Mouse (Mus musculus): ENCODE measurements around the gene Nxn.

Gene Nxn

GRCm38 (mm10) chr11:76399587-76400330, 819 bp upstream of the Nxn start:
- DNase-seq (ENCODE audit: low spot score), result peak; percentile 65

- peak; percentile 21 for DNase-seq (ENCODE audit: low spot score)
These were observed 585 bp downstream of the Nxn start for GRCm38 (mm10) chr11:76398312-76398797.

GRCm38 (mm10) chr11:76397650-76398311, 1.2 kb downstream of the Nxn start:
- no peak for DNase-seq (ENCODE audit: low spot score)

- DNase-seq (ENCODE audit: low spot score), result no peak
These were observed 5.9 kb downstream of the Nxn start for GRCm38 (mm10) chr11:76392996-76393395.

- no peak for DNase-seq (ENCODE audit: low spot score)
These were observed 6.4 kb downstream of the Nxn start for GRCm38 (mm10) chr11:76392532-76392931.

GRCm38 (mm10) chr11:76388711-76389110, 10.2 kb downstream of the Nxn start:
- DNase-seq (ENCODE audit: low spot score), result no peak

- DNase-seq (ENCODE audit: low spot score), result no peak
These were observed 11.8 kb downstream of the Nxn start for GRCm38 (mm10) chr11:76387097-76387496.

- no peak for DNase-seq (ENCODE audit: low spot score)
These were observed 13.2 kb downstream of the Nxn start for GRCm38 (mm10) chr11:76385746-76386145.

GRCm38 (mm10) chr11:76385017-76385416, 13.9 kb downstream of the Nxn start:
- no peak for DNase-seq (ENCODE audit: low spot score)

- DNase-seq (ENCODE audit: low spot score), result no peak
These were observed 14.6 kb downstream of the Nxn start for GRCm38 (mm10) chr11:76384307-76384706.

- no peak for DNase-seq (ENCODE audit: low spot score)
These were observed 16.1 kb downstream of the Nxn start for GRCm38 (mm10) chr11:76382711-76383324.

GRCm38 (mm10) chr11:76381201-76381885, 17.6 kb downstream of the Nxn start:
- no peak for DNase-seq (ENCODE audit: low spot score)

GRCm38 (mm10) chr11:76379921-76380544, 18.9 kb downstream of the Nxn start:
- peak; percentile 64 for DNase-seq (ENCODE audit: low spot score)

GRCm38 (mm10) chr11:76376425-76376824, 22.5 kb downstream of the Nxn start:
- no peak for DNase-seq (ENCODE audit: low spot score)

- DNase-seq (ENCODE audit: low spot score), result peak; percentile 68
These were observed 24.3 kb downstream of the Nxn start for GRCm38 (mm10) chr11:76374491-76375185.

GRCm38 (mm10) chr11:76372534-76372933, 26.4 kb downstream of the Nxn start:
- no peak for DNase-seq (ENCODE audit: low spot score)

GRCm38 (mm10) chr11:76372120-76372519, 26.8 kb downstream of the Nxn start:
- DNase-seq (ENCODE audit: low spot score), result peak; percentile 26

GRCm38 (mm10) chr11:76370491-76370890, 28.4 kb downstream of the Nxn start:
- DNase-seq (ENCODE audit: low spot score), result no peak

GRCm38 (mm10) chr11:76366720-76367119, 32.2 kb downstream of the Nxn start:
- DNase-seq (ENCODE audit: low spot score), result no peak

- DNase-seq (ENCODE audit: low spot score), result no peak
These were observed 34.9 kb downstream of the Nxn start for GRCm38 (mm10) chr11:76364038-76364437.

- no peak for DNase-seq (ENCODE audit: low spot score)
These were observed 35.3 kb downstream of the Nxn start for GRCm38 (mm10) chr11:76363636-76364035.

All from lung, postnatal 25 days (tissue).